Mouse (Mus musculus) heart, postnatal 0 days (tissue): ENCODE data around the gene Cd300lg.

Source experiments
- CTCF ChIP-seq: IDR thresholded peaks from 2 replicates; pipeline ENCODE4 v1.5.1; 2016; ENCODE audit warnings: antibody characterized with exemption, control low read depth, low read depth
- EP300 ChIP-seq: IDR thresholded peaks from 2 replicates; pipeline ENCODE4 v1.6.1; 2016; ENCODE audit warnings: antibody characterized with exemption, low read depth

GRCm38 (mm10) chr11:102086331-102086730, 45.0 kb downstream of the Cd300lg start:
- no peak for TF ChIP-seq CTCF
- TF ChIP-seq EP300, result no peak
